Mouse (Mus musculus) kidney, embryonic 16.5 days (tissue): ENCODE data around the gene Gm45837. TPM values are rescaled to one million over a fixed set of nuclear protein-coding genes. Genes with fewer than 3 reads are reported as not detected.

Source experiments
- ATAC-seq: fragments of 200-750 bp; cut with Nextera tagmentation; 2 replicates; pipeline ENCODE4 v1.8.0; 2017; ENCODE audit warnings: moderate TSS enrichment; ENCODE audit not compliant: low FRiP score, low TSS enrichment
- H3K27ac ChIP-seq: fragments of 300-500 bp; sonication (generic); 2 replicates; pipeline ENCODE4 v1.5.1; 2014; ENCODE audit warnings: low read length
- H3K27me3 ChIP-seq: fragments of 300-500 bp; sonication (generic); 2 replicates; pipeline ENCODE4 v1.6.1; 2014; ENCODE audit warnings: low read length, control low read depth, mixed read lengths; ENCODE audit not compliant: insufficient read depth
- H3K36me3 ChIP-seq: fragments of 300-500 bp; sonication (generic); 2 replicates; pipeline ENCODE4 v1.6.1; 2014; ENCODE audit warnings: low read length, control low read depth, mixed read lengths; ENCODE audit not compliant: insufficient read depth
- H3K4me1 ChIP-seq: fragments of 300-500 bp; sonication (generic); 2 replicates; pipeline ENCODE4 v1.6.1; 2014; ENCODE audit warnings: low read length, control low read depth, mixed read lengths; ENCODE audit not compliant: insufficient read depth
- H3K4me2 ChIP-seq: fragments of 300-500 bp; sonication (generic); replicated peaks from 2 replicates; pipeline ENCODE4 v1.6.1; 2014; ENCODE audit warnings: low read depth, low read length
- H3K4me3 ChIP-seq: fragments of 300-500 bp; sonication (generic); 2 replicates; pipeline ENCODE4 v1.5.1; 2014; ENCODE audit warnings: mild to moderate bottlenecking, low read length
- H3K9ac ChIP-seq: fragments of 300-500 bp; sonication (generic); replicated peaks from 2 replicates; pipeline ENCODE4 v1.6.1; 2014; ENCODE audit warnings: low read length
- H3K9me3 ChIP-seq: fragments of 300-500 bp; sonication (generic); 2 replicates; pipeline ENCODE4 v1.6.1; 2016; ENCODE audit warnings: low read length, control low read depth
- WGBS: fragments of 180-500 bp; shearing (Covaris S2); extraction: QIAGEN DNeasy Blood & Tissue Kit; methylation state at CpG from one replicate; pipeline ENCODE4 v1.1.7; 2014; 5-methylcytosine and 5-hydroxymethylcytosine counted together
- polyA plus RNA-seq: library from polyadenylated mRNA; unstranded; fragments of >200 nt; fragmentation: Nextera tagmentation; extraction: Ambion mirVana; gene quantifications from 2 replicates; pipeline ENCODE4 v1.2.1, GENCODE M21; 2015

The Gm45837 gene
- polyA plus RNA-seq, 1 experiment from 2014 or later, result not detected

DNA sequence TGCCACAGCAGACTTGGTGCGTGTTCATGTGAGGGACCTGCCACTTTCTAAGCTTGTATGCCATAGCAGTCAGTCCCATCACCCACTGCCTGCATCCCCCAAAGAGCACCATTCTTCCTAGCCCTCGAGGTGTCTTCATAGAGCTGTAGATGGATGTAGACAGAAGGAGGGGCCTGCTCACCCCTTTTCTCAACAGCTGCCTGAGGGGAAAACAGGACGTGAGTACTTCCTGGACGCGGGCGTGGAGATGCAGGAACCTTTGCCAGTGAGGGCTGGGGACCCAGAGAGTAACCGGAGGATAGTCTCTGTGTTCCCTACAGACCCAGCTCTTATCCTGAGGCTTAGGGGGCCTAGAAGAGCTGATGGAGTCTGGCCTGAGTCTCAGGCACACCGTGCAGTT, 47.1 kb downstream of the Gm45837 start:
- H3K27me3 ChIP-seq, result no peaks in the 10 kb centered on the region
- no peak overlapping the region for H3K4me3 ChIP-seq
- H3K27ac ChIP-seq, result no peak overlapping the region
- peaks cover 27% of the 10 kb centered on the region for H3K4me1 ChIP-seq
- no peak for ATAC-seq
- WGBS, result 67% methylated on average over 8 of the region's 8 CpGs
- H3K9ac ChIP-seq, result no peak overlapping the region
- H3K9me3 ChIP-seq, result no peaks in the 10 kb centered on the region
- no peak overlapping the region for H3K4me2 ChIP-seq
- H3K36me3 ChIP-seq, result no peaks in the 10 kb centered on the region

- H3K27ac ChIP-seq, result peak overlapping the region; percentile 13; the same call in 1 of the 2 replicates
- no peaks in the 10 kb centered on the region for H3K9me3 ChIP-seq
- H3K27me3 ChIP-seq, result no peaks in the 10 kb centered on the region
- H3K4me3 ChIP-seq, result no peak overlapping the region
- peaks cover 30% of the 10 kb centered on the region for H3K4me1 ChIP-seq
- no peaks in the 10 kb centered on the region for H3K36me3 ChIP-seq
- ATAC-seq, result no peak
- WGBS, result 65% methylated on average over 4 of the region's 4 CpGs
- H3K9ac ChIP-seq, result no peak overlapping the region
- H3K4me2 ChIP-seq, result no peak overlapping the region
Observed at GRCm38 (mm10) chr7:101458278-101458781, 47.6 kb downstream of the Gm45837 start.

DNA sequence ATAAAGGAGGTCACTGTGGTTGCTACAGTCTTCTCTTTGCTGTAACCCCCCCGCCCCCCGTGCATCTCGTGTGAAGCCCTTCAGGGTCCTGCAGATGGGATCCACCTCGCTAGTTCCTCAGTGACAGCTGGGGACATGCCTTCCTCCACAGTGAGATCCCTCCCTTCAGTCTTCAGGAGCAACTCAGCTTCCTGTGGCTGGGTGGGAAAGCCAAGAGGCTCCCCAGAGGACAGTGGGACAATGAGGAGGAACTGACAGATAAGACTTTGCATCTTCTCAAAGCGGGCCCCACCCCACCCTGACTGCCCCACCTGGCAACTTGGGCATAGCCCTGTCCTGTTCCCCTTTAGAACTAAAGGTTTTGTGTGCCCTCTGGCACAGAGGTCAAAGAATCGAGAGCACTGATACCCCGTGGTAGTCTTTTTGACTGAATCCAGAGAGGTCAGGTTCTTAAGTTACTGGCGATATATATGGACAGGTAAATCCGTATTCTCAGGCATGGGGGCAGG, 48.7 kb downstream of the Gm45837 start:
- no peak overlapping the region for H3K4me3 ChIP-seq
- no peak overlapping the region for H3K27ac ChIP-seq
- H3K4me2 ChIP-seq, result no peak overlapping the region
- H3K4me1 ChIP-seq, result peaks cover 35% of the 10 kb centered on the region
- H3K9me3 ChIP-seq, result no peaks in the 10 kb centered on the region
- 73% methylated on average over 9 of the region's 9 CpGs for WGBS
- H3K9ac ChIP-seq, result no peak overlapping the region
- no peak for ATAC-seq
- no peaks in the 10 kb centered on the region for H3K36me3 ChIP-seq
- H3K27me3 ChIP-seq, result no peaks in the 10 kb centered on the region

DNA sequence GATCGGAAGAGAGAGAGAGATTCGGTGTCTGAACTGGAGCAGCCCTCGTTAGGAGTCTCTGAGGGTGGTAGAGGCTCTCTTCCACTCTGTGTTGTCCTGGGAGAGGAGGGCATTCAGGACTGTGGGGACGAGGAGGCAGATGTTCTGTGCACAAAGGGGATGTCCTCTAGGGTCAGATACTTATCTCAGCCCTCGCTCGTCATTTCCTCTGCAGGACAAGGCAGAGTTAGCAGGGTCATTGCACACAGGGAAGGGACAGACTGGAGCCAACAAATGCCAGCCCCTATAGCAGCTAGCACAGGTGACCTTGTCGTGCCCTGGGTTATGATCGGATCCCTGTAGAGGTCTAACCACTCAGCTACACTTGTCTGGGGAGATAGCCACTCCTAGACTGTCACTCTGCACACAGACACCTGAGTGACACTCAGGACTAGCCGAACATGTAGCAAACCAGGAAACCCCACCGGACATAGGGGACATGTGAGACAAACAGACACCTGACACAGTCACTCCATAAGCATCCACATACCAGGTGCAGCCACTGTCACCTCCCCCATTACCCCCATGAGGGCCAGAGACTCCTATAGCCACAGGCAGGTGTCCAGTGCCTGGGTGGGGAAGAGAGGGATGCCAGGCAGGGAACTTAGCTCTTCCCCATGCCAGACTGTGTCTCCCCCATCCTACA, 49.4 kb downstream of the Gm45837 start:
- H3K9ac ChIP-seq, result no peak overlapping the region
- no peak for ATAC-seq
- no peaks in the 10 kb centered on the region for H3K36me3 ChIP-seq
- H3K27me3 ChIP-seq, result no peaks in the 10 kb centered on the region
- no peak overlapping the region for H3K4me3 ChIP-seq
- H3K9me3 ChIP-seq, result no peaks in the 10 kb centered on the region
- no peak overlapping the region for H3K27ac ChIP-seq
- 54% methylated on average over 10 of the region's 10 CpGs for WGBS
- H3K4me1 ChIP-seq, result peaks cover 42% of the 10 kb centered on the region
- H3K4me2 ChIP-seq, result no peak overlapping the region

- no peak for ATAC-seq
- Histone ChIP-seq H3K9me3 (no peaks in the 10 kb centered on the region), H3K4me1 (peaks cover 47% of the 10 kb centered on the region), H3K27me3 (no peaks in the 10 kb centered on the region), H3K4me3 (no peak overlapping the region), H3K4me2 (no peak overlapping the region), H3K27ac (no peak overlapping the region), H3K9ac (no peak overlapping the region), H3K36me3 (no peaks in the 10 kb centered on the region)
- WGBS, result 45% methylated on average over 10 of the region's 10 CpGs
Observed at GRCm38 (mm10) chr7:101460608-101460957, 49.9 kb downstream of the Gm45837 start.

- H3K9ac ChIP-seq, result no peak overlapping the region
- no peak overlapping the region for H3K4me2 ChIP-seq
- H3K4me1 ChIP-seq, result peaks cover 54% of the 10 kb centered on the region
- no peak overlapping the region for H3K4me3 ChIP-seq
- no peak overlapping the region for H3K27ac ChIP-seq
- H3K27me3 ChIP-seq, result no peaks in the 10 kb centered on the region
- no peaks in the 10 kb centered on the region for H3K9me3 ChIP-seq
- no peaks in the 10 kb centered on the region for H3K36me3 ChIP-seq
- 63% methylated on average over 11 of the region's 11 CpGs for WGBS
- ATAC-seq, result no peak
Observed at GRCm38 (mm10) chr7:101461571-101461970, 50.9 kb downstream of the Gm45837 start.

DNA sequence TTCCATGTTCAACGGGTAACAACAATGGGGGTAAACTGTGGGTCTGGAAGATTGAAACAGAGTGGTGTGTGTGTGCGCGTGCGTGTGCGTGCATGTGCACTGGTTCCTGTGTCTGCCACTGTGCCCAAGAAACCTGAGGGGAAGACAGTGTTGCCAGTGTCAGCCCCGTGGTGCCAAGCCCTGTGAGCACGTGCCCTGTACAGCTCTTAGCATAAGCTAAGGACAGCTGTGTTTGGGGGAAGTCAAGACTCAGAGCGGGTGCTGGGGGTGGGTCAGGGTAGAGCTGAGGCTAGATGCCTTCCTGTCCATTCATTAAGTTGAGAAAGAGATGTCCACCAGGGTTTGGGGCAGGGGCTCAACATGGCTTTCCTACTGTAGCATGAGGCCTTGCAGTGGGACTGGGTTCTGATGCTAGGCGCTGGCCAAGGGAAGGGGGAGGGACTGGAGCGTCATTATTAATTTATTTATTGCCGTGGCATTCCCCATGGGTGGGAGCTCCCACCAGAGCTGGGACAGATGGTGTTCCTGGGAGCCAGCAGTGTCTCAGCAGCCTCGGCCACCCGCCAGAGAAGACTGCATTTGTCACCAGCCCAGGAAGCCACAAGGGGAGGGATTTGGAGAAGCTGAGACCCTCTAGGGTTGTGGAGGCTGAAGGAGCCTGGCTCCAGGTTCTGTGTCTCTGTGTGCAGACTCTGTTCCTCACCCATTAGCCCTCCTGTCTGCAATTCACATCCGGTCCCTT, 51.8 kb downstream of the Gm45837 start:
- WGBS, result 66% methylated on average over 14 of the region's 14 CpGs
- peaks cover 59% of the 10 kb centered on the region for H3K4me1 ChIP-seq

GRCm38 (mm10) chr7:101463665-101464271, 53.1 kb downstream of the Gm45837 start:
- Histone ChIP-seq H3K27me3 (no peaks in the 10 kb centered on the region), H3K27ac (no peak overlapping the region), H3K9ac (no peak overlapping the region), H3K4me2 (no peak overlapping the region), H3K9me3 (no peaks in the 10 kb centered on the region), H3K36me3 (no peaks in the 10 kb centered on the region), H3K4me3 (no peak overlapping the region), H3K4me1 (peaks cover 52% of the 10 kb centered on the region)
- WGBS, result 66% methylated on average over 11 of the region's 11 CpGs
- ATAC-seq, result no peak

More for the DNA sequence above, 51.8 kb downstream of the Gm45837 start:
- Histone ChIP-seq H3K9me3 (no peaks in the 10 kb centered on the region), H3K27me3 (no peaks in the 10 kb centered on the region), H3K4me2 (no peak overlapping the region), H3K9ac (no peak overlapping the region), H3K27ac (peak overlapping the region; percentile 52), H3K4me3 (no peak overlapping the region), H3K36me3 (no peaks in the 10 kb centered on the region)
- ATAC-seq, result peak; percentile 7; the same call in 1 of the 2 replicates

DNA sequence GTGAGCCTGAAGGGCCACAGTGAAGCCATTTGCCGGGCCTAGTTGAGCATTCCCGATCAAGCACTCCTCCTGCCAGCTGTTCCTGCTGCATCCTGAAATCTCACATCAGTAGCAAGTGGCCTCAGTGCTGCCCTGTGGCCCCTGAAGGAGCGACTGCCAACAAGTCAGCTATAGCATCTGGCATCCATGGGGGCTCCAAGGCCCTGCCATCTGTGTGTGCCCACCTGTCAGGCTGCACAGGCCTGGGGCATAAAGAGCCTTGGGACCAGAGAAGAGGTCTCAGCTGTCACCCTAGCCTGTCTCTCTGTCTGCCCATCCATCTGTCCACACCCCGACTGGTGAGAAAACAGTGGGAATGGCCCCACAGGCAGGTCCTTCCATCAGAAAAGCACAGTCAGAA, 54.2 kb downstream of the Gm45837 start:
- Histone ChIP-seq H3K27me3 (no peaks in the 10 kb centered on the region), H3K4me3 (no peak overlapping the region), H3K4me2 (no peak overlapping the region), H3K4me1 (peaks cover 48% of the 10 kb centered on the region), H3K36me3 (no peaks in the 10 kb centered on the region), H3K9me3 (no peaks in the 10 kb centered on the region), H3K9ac (no peak overlapping the region), H3K27ac (peak overlapping the region; percentile 59)
- 46% methylated on average over 4 of the region's 4 CpGs for WGBS
- no peak for ATAC-seq
